27 mouse cellular contexts compared by ENCODE assay signal in genomic region chr13:57496778-57497177, GRCm38 (mm10).
DNase-seq lines count a peak whose midpoint lies in the region; ATAC-seq lines count a peak whose summit lies in the region.
"Had no signal": no experiment of that assay in that cellular context is flagged by ENCODE, and none has a peak within 500 bp of the region (broad histone marks: within the 10 kb centered on the region; RNA-seq: fewer than 3 reads in every experiment).

No protein-coding gene starts in this region.

- peak; percentile 41; the same call in 1 of the 2 replicates for ATAC-seq in liver, embryonic 13.5 days (ENCODE audit: low read depth)
- ATAC-seq in liver, embryonic 11.5 days (replicated peaks; ENCODE audit: low FRiP score) = no peak
- ATAC-seq: forebrain, embryonic 14.5 days; forebrain, postnatal 0 days; Patski had no signal

- WGBS in liver, embryonic 13.5 days (ENCODE audit: insufficient replicate concordance) = 62% methylated on average over 7 of the region's 7 CpGs
- 61% methylated on average over 7 of the region's 7 CpGs for WGBS in liver, embryonic 11.5 days

- no peak overlapping the region for H3K4me3 ChIP-seq in liver, embryonic 13.5 days (replicated peaks)
- H3K4me3 ChIP-seq in liver, embryonic 11.5 days (ENCODE audit: low read depth, low read length) = no peak overlapping the region
- H3K4me3 ChIP-seq: embryonic facial prominence, embryonic 12.5 days; embryonic facial prominence, embryonic 15.5 days; gastrocnemius, adult 2 months; hindbrain, embryonic 12.5 days had no signal

- no peak overlapping the region for H3K4me2 ChIP-seq in liver, embryonic 13.5 days
- no peak overlapping the region for H3K4me2 ChIP-seq in liver, embryonic 11.5 days
- H3K4me2 ChIP-seq: embryonic facial prominence, embryonic 12.5 days; embryonic facial prominence, embryonic 15.5 days; heart, embryonic 11.5 days; hindbrain, embryonic 12.5 days had no signal

- H3K9me3 ChIP-seq in liver, embryonic 13.5 days (replicated peaks) = no peaks in the 10 kb centered on the region; the same call in 1 of the 2 replicates
- H3K9me3 ChIP-seq in liver, embryonic 11.5 days (ENCODE audit: control insufficient read depth, low read length) = no peaks in the 10 kb centered on the region
- H3K9me3 ChIP-seq: embryonic facial prominence, embryonic 12.5 days; embryonic facial prominence, embryonic 15.5 days; hindbrain, embryonic 12.5 days had no signal

- H3K9ac ChIP-seq in liver, embryonic 13.5 days = no peak overlapping the region
- H3K9ac ChIP-seq in liver, embryonic 11.5 days (ENCODE audit: low read depth, low read length) = no peak overlapping the region
- H3K9ac ChIP-seq: embryonic facial prominence, embryonic 12.5 days; embryonic facial prominence, embryonic 15.5 days; forebrain, postnatal 0 days; hindbrain, embryonic 12.5 days had no signal

- DNase-seq in kidney, adult 8-10 months = peak; percentile 2 to 7
- no peak for DNase-seq in kidney, postnatal 10 days
- DNase-seq in kidney, postnatal 14 days = peak; percentile 6
- DNase-seq in kidney, adult 18-20 months = no peak
- DNase-seq in liver, embryonic 13.5 days = no peak
- no peak for DNase-seq in liver, embryonic 11.5 days (ENCODE audit: low spot score)
- DNase-seq in kidney, postnatal 36 days = peak; percentile 13 to 46
- DNase-seq in lung, postnatal 4 days = no peak
- DNase-seq: adrenal gland, postnatal 10 days; adrenal gland, postnatal 36 days; B cell, adult 2 months; cerebellum, adult 11 months; cerebellum, adult 2 months; cerebellum, adult 9-11 months; cerebellum, postnatal 25 days; forebrain, postnatal 0 days; gastrocnemius, adult 2 months; gastrocnemius, postnatal 14 days; heart, adult 11 months had no signal

- no peaks in the 10 kb centered on the region for H3K27me3 ChIP-seq in liver, embryonic 13.5 days
- no peaks in the 10 kb centered on the region for H3K27me3 ChIP-seq in liver, embryonic 11.5 days (replicated peaks; ENCODE audit: control insufficient read depth, insufficient read depth, low read length)
- H3K27me3 ChIP-seq: CH12.LX; embryonic facial prominence, embryonic 12.5 days; embryonic facial prominence, embryonic 15.5 days; hindbrain, embryonic 12.5 days had no signal

- no peak overlapping the region for H3K27ac ChIP-seq in liver, embryonic 13.5 days
- H3K27ac ChIP-seq in liver, embryonic 11.5 days (ENCODE audit: low read depth, low read length) = no peak overlapping the region
- H3K27ac ChIP-seq: embryonic facial prominence, embryonic 12.5 days; embryonic facial prominence, embryonic 15.5 days; gastrocnemius, adult 2 months; hindbrain, embryonic 12.5 days had no signal

- no peaks in the 10 kb centered on the region for H3K36me3 ChIP-seq in liver, embryonic 13.5 days
- H3K36me3 ChIP-seq in liver, embryonic 11.5 days (ENCODE audit: control insufficient read depth, insufficient read depth, low read length) = no peaks in the 10 kb centered on the region
- H3K36me3 ChIP-seq: embryonic facial prominence, embryonic 12.5 days; embryonic facial prominence, embryonic 15.5 days; G1E; hindbrain, embryonic 12.5 days had no signal

- H3K4me1 ChIP-seq in liver, embryonic 13.5 days (replicated peaks) = no peaks in the 10 kb centered on the region
- H3K4me1 ChIP-seq in liver, embryonic 11.5 days (replicated peaks; ENCODE audit: control insufficient read depth, insufficient read depth, low read length) = no peaks in the 10 kb centered on the region
- H3K4me1 ChIP-seq: embryonic facial prominence, embryonic 12.5 days; embryonic facial prominence, embryonic 15.5 days; hindbrain, embryonic 12.5 days had no signal

Comparison
In these comparisons a context has a peak if more than half of its experiments do, and no peak if none do; other contexts are left out.
1. DNase-seq: peak in kidney, adult 8-10 months (2 of 2), kidney, postnatal 14 days (single experiment) and kidney, postnatal 36 days (2 of 2); none in kidney, postnatal 10 days (single experiment), kidney, adult 18-20 months (single experiment), liver, embryonic 13.5 days (single experiment), liver, embryonic 11.5 days (single experiment) and lung, postnatal 4 days (0 of 2).